Mouse (Mus musculus): Measurements from ENCODE around the gene Olfr768. TPM values are rescaled to one million over a fixed set of nuclear protein-coding genes. Genes with fewer than 3 reads are reported as not detected.
"Not testable (repeated sequence)": the region's sequence is repeated elsewhere in the genome, so short reads cannot be mapped to it uniquely, and the experiment has no call there.

Olfr768 gene
- polyA plus RNA-seq (2015; fragmentation: Nextera tagmentation; extraction: Ambion mirVana) = not detected in 2 replicates

DNA sequence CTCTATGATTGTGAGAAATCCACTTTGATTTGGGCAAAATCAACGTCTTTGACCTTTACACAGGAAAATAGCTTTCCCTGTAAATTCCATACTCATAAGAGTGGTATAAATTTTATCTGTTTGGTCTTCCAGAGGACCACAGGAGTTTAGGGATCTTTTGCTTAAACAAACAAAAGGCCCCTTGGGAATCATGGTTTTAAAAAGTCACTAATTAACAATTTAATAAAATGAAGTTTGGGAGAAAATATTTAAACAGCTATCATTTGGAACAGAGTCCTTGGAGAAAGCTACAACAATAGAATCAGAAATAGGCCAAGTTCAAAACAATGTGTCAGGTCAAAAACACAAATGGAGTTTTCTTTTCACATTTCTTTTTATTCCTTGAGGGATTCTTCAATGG is at the start of gene Olfr768:
TSS of gene Olfr768 (minus strand) at position 101 of the 400 bp plus-strand sequence.
- H3K36me3 ChIP-seq = no peaks in the 10 kb centered on the region
- 86% methylated on average over 1 of the region's 1 CpGs for WGBS
- no peak within 1 kb of the TSS for H3K9ac ChIP-seq (replicated peaks)
- H3K4me3 ChIP-seq = no peak within 1 kb of the TSS
- no peak for ATAC-seq (replicated peaks)
- H3K9me3 ChIP-seq = no peaks in the 10 kb centered on the region
- no peaks in the 10 kb centered on the region for H3K4me1 ChIP-seq
- H3K4me2 ChIP-seq (replicated peaks) = no peak within 1 kb of the TSS
- no peaks in the 10 kb centered on the region for H3K27me3 ChIP-seq
- no peak within 1 kb of the TSS for H3K27ac ChIP-seq (replicated peaks)

DNA sequence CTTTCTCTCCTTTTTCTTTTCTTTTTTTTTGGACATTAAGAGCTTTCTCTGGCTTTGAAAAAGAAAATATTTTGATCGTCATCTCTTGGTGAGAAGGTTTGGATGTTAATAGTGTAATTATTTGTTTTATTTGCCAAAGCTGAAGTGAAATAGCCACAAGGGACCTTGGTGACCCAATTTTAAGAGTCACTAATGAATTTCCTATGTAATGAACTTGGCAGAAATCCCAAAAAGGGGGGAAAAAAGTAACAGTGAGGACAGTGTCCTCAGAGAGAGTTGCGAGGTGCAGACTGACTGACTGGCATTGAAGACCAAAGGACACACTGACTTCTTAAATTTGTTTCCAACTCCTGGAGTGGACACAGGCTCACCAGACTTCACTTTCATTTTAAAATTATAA is 39.7 kb upstream of the Olfr768 start, which contains the start of gene Olfr770:
TSS of gene Olfr770 (minus strand) at position 101 of the 400 bp plus-strand sequence.
- Histone ChIP-seq H3K27me3 (no peaks in the 10 kb centered on the region), H3K4me3 (no peak within 1 kb of the TSS), H3K36me3 (no peaks in the 10 kb centered on the region), H3K27ac (replicated peaks) (no peak within 1 kb of the TSS), H3K4me1 (no peaks in the 10 kb centered on the region), H3K4me2 (replicated peaks) (no peak within 1 kb of the TSS), H3K9me3 (no peaks in the 10 kb centered on the region), H3K9ac (replicated peaks) (no peak within 1 kb of the TSS)
- ATAC-seq (replicated peaks) = no peak
- 49% methylated on average over 2 of the region's 2 CpGs for WGBS

DNA sequence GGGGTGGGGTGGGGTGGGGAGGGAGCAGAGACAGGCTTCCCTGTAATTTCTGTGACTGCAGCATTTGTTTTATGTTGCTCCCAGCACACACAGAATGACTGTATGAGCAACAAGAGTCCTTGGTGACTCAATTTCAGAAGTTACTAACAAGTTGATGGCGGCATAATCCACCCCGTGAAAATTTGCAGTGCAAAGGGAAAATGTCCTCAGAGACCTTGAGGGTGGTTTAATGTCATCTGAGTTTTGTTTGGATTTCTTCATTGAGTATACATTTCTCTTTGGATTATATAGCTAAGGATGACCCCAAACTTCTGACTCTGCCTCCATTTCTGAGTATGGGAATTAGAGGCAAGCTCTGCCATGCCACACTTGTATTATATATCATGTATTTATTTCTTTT is 18.6 kb upstream of the Olfr768 start, which contains the start of gene Olfr769:
TSS of gene Olfr769 (minus strand) at position 101 of the 400 bp plus-strand sequence.
- Histone ChIP-seq H3K9ac (replicated peaks) (no peak within 1 kb of the TSS), H3K4me2 (replicated peaks) (no peak within 1 kb of the TSS), H3K27ac (replicated peaks) (no peak within 1 kb of the TSS), H3K4me1 (no peaks in the 10 kb centered on the region), H3K27me3 (no peaks in the 10 kb centered on the region), H3K9me3 (no peaks in the 10 kb centered on the region), H3K4me3 (no peak within 1 kb of the TSS), H3K36me3 (no peaks in the 10 kb centered on the region)
- no peak for ATAC-seq (replicated peaks)
- 84% methylated on average over 2 of the region's 2 CpGs for WGBS

DNA sequence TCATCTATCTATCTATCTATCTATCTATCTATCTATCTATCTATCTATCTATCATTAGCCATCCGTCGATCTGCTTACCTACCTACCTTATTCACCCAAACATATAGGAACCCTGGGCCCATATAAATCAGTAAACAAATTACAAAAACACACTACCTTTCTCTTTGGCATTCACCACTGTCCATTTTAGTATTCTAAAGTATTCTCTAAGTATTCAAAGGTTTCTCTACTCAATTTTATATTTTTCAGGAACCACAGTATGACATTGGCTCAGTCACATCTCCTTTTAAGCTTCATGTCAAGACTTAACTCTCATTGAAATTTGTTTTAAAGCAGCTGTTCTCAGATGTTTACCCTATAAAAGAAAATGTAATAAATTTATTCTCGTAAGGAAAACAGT is 16.0 kb upstream of the Olfr768 start:
- Histone ChIP-seq H3K9me3 (no peaks in the 10 kb centered on the region), H3K4me1 (no peaks in the 10 kb centered on the region), H3K36me3 (no peaks in the 10 kb centered on the region), H3K27ac (replicated peaks) (no peak overlapping the region), H3K4me3 (no peak overlapping the region), H3K27me3 (no peaks in the 10 kb centered on the region), H3K4me2 (replicated peaks) (no peak overlapping the region), H3K9ac (replicated peaks) (no peak overlapping the region)
- 97% methylated on average over 3 of the region's 3 CpGs for WGBS
- no peak for ATAC-seq (replicated peaks)

DNA sequence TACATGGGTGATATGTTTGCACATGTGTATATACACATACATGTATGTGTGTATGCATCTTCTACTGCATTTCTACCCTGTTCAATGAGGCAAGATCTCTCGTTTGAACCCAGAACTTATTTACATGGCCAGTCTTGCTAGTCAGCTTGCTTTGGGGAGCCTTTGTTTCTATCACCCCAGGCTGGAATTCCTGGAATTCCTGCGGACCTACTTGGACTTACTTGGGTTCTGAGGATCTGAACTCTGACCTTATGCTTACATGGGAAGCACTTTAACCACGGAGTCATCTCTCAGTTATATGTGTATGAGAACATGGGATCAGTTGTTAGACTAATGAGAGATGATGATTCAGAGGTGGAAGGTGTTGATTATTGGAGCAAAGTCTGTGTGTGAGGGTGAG is 2.1 kb upstream of the Olfr768 start:
- Histone ChIP-seq H3K4me3 (no peak overlapping the region), H3K4me1 (no peaks in the 10 kb centered on the region), H3K36me3 (no peaks in the 10 kb centered on the region), H3K9me3 (no peaks in the 10 kb centered on the region), H3K27ac (replicated peaks) (no peak overlapping the region), H3K4me2 (replicated peaks) (no peak overlapping the region), H3K27me3 (no peaks in the 10 kb centered on the region), H3K9ac (replicated peaks) (no peak overlapping the region)
- no peak for ATAC-seq (replicated peaks)
- WGBS = 41% methylated on average over 3 of the region's 3 CpGs

DNA sequence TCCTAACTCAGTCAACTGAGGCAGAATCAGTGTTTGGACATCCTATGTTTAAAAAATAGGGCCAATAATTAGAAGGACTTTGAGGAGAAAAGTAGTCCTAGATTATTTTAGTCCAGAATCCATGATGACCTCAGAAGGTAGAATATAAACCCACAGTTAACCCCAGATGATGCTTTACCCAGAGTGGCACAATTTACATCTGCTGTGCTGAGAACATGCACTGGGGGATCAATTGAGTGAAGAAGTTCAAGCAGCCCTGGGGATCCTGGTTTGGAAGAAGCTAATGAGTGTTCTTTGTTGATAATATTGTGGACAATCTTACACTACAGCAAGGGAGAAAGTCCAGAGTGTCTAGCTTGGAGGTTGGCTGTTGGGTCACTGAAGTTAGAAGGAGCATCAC is 16.4 kb downstream of the Olfr768 start, which contains the start of gene Olfr767:
TSS of gene Olfr767 (minus strand) at position 101 of the 400 bp plus-strand sequence.
- not testable (repeated sequence) for H3K4me3 ChIP-seq; H3K9ac ChIP-seq (replicated peaks); H3K4me1 ChIP-seq; H3K27ac ChIP-seq (replicated peaks); ATAC-seq (replicated peaks); H3K36me3 ChIP-seq; H3K4me2 ChIP-seq (replicated peaks); H3K27me3 ChIP-seq; H3K9me3 ChIP-seq

DNA sequence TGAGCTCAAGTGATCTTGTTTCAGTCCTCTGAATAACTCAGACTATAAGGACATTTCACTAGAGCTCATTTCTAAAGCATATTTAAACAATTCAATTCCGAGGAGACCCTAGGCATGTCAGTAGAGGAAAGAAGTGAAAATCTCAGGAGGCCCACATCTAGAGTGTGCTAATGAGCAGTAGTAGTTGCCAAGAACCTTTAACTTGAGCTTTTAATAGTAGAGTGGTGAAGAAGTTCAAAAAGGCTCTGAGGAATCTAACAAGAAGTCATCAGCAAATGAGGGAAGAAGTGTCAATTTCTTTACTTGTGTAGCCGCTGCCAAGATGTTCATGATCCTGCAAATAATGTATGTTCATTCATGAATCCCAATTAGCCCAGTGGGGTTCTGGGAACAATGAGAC is 30.3 kb downstream of the Olfr768 start, which contains the start of gene Olfr766-ps1:
TSS of gene Olfr766-ps1 (minus strand) at position 101 of the 400 bp plus-strand sequence.
- no peak within 1 kb of the TSS for H3K27ac ChIP-seq (replicated peaks)
- no peaks in the 10 kb centered on the region for H3K36me3 ChIP-seq
- WGBS = 45% methylated on average over 2 of the region's 2 CpGs
- no peak within 1 kb of the TSS for H3K9ac ChIP-seq (replicated peaks)
- H3K27me3 ChIP-seq = no peaks in the 10 kb centered on the region
- ATAC-seq (replicated peaks) = no peak
- no peak within 1 kb of the TSS for H3K4me2 ChIP-seq (replicated peaks)
- no peaks in the 10 kb centered on the region for H3K9me3 ChIP-seq
- H3K4me1 ChIP-seq = no peaks in the 10 kb centered on the region
- H3K4me3 ChIP-seq = no peak within 1 kb of the TSS

DNA sequence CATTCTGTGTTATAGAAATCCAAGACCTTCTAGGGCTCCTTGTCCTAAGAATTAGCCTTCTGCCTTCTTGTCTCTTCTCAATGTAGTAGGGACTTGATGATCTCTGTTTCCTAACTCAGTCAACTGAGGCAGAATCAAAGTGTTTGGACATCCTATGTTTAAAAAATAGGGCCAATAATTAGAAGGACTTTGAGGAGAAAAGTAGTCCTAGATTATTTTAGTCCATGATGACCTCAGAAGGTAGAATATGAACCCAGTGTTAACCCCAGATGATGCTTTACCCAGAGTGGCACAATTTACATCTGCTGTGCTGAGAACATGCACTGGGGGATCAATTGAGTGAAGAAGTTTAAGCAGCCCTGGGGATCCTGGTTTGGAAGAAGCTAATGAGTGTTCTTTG is 49.3 kb downstream of the Olfr768 start, which contains the start of gene Olfr765:
TSS of gene Olfr765 (minus strand) at position 101 of the 400 bp plus-strand sequence.
- H3K4me2 ChIP-seq (replicated peaks); ATAC-seq (replicated peaks); H3K36me3 ChIP-seq; H3K4me1 ChIP-seq; H3K4me3 ChIP-seq; H3K27ac ChIP-seq (replicated peaks); H3K9me3 ChIP-seq; H3K27me3 ChIP-seq; H3K9ac ChIP-seq (replicated peaks): not testable (repeated sequence)

Other genes with a start within 250 kb of the Olfr768 start
- gene Gdf11, start 207.7 kb downstream of the Olfr768 start, polyA plus RNA-seq (2015; fragmentation: Nextera tagmentation; extraction: Ambion mirVana) = 7.5 and 8.7 TPM in 2 replicates
- 125 and 142 TPM in 2 replicates for gene Cd63, start 198.4 kb downstream of the Olfr768 start, polyA plus RNA-seq (2015; fragmentation: Nextera tagmentation; extraction: Ambion mirVana)
- gene Rdh5, start 176.5 kb downstream of the Olfr768 start, polyA plus RNA-seq (2015; fragmentation: Nextera tagmentation; extraction: Ambion mirVana) = 11.7 and 12.6 TPM in 2 replicates
- gene Bloc1s1, start 175.3 kb downstream of the Olfr768 start, polyA plus RNA-seq (2015; fragmentation: Nextera tagmentation; extraction: Ambion mirVana) = 230 and 251 TPM in 2 replicates
- gene Itga7, start 165.6 kb downstream of the Olfr768 start, polyA plus RNA-seq (2015; fragmentation: Nextera tagmentation; extraction: Ambion mirVana) = 2.1 TPM in 2 replicates
- gene Mettl7b, start 138.4 kb downstream of the Olfr768 start, polyA plus RNA-seq (2015; fragmentation: Nextera tagmentation; extraction: Ambion mirVana) = not detected in 2 replicates
- gene Olfr9, start 109.9 kb downstream of the Olfr768 start, polyA plus RNA-seq (2015; fragmentation: Nextera tagmentation; extraction: Ambion mirVana) = not detected in 2 replicates
- gene Olfr763, start 88.6 kb downstream of the Olfr768 start, polyA plus RNA-seq (2015; fragmentation: Nextera tagmentation; extraction: Ambion mirVana) = not detected in 2 replicates
- gene Olfr764-ps1, start 59.5 kb downstream of the Olfr768 start, polyA plus RNA-seq (2015; fragmentation: Nextera tagmentation; extraction: Ambion mirVana) = not detected in 2 replicates
- gene Olfr765, start 49.4 kb downstream of the Olfr768 start, polyA plus RNA-seq (2015; fragmentation: Nextera tagmentation; extraction: Ambion mirVana) = not detected in 2 replicates
- not detected in 2 replicates for gene Olfr766-ps1, start 30.4 kb downstream of the Olfr768 start, polyA plus RNA-seq (2015; fragmentation: Nextera tagmentation; extraction: Ambion mirVana)
- not detected in 2 replicates for gene Olfr767, start 16.5 kb downstream of the Olfr768 start, polyA plus RNA-seq (2015; fragmentation: Nextera tagmentation; extraction: Ambion mirVana)
- gene Olfr769, start 18.5 kb upstream of the Olfr768 start, polyA plus RNA-seq (2015; fragmentation: Nextera tagmentation; extraction: Ambion mirVana) = not detected in 2 replicates
- gene Olfr770, start 39.6 kb upstream of the Olfr768 start, polyA plus RNA-seq (2015; fragmentation: Nextera tagmentation; extraction: Ambion mirVana) = not detected in 2 replicates
- not detected in 2 replicates for gene Olfr771, start 65.4 kb upstream of the Olfr768 start, polyA plus RNA-seq (2015; fragmentation: Nextera tagmentation; extraction: Ambion mirVana)
- gene Olfr772, start 78.5 kb upstream of the Olfr768 start, polyA plus RNA-seq (2015; fragmentation: Nextera tagmentation; extraction: Ambion mirVana) = not detected in 2 replicates
- not detected in 2 replicates for gene Olfr773, start 88.0 kb upstream of the Olfr768 start, polyA plus RNA-seq (2015; fragmentation: Nextera tagmentation; extraction: Ambion mirVana)
- not detected in 2 replicates for gene Olfr774, start 136.8 kb upstream of the Olfr768 start, polyA plus RNA-seq (2015; fragmentation: Nextera tagmentation; extraction: Ambion mirVana)
- gene Olfr775, start 149.0 kb upstream of the Olfr768 start, polyA plus RNA-seq (2015; fragmentation: Nextera tagmentation; extraction: Ambion mirVana) = not detected in 2 replicates
- gene Olfr776, start 159.8 kb upstream of the Olfr768 start, polyA plus RNA-seq (2015; fragmentation: Nextera tagmentation; extraction: Ambion mirVana) = not detected in 2 replicates
- not detected in 2 replicates for gene Olfr777, start 172.1 kb upstream of the Olfr768 start, polyA plus RNA-seq (2015; fragmentation: Nextera tagmentation; extraction: Ambion mirVana)
- gene Olfr780, start 218.7 kb upstream of the Olfr768 start, polyA plus RNA-seq (2015; fragmentation: Nextera tagmentation; extraction: Ambion mirVana) = not detected in 2 replicates
- gene Olfr781, start 229.5 kb upstream of the Olfr768 start, polyA plus RNA-seq (2015; fragmentation: Nextera tagmentation; extraction: Ambion mirVana) = not detected in 2 replicates
- not detected in 2 replicates for gene Olfr782, start 249.5 kb upstream of the Olfr768 start, polyA plus RNA-seq (2015; fragmentation: Nextera tagmentation; extraction: Ambion mirVana)

All from forebrain, embryonic 15.5 days (tissue).